Mouse (Mus musculus) frontal cortex, adult 2 months (tissue): ENCODE data around the gene Mybbp1a. TPM values are rescaled to one million over a fixed set of nuclear protein-coding genes. Genes with fewer than 3 reads are reported as not detected.

ENCODE experiments used
- DNase-seq, 2 experiments: peaks; one replicate each; pipeline ENCODE4 v3.0.0; 2022; ENCODE audit warnings: low spot score in 1 of 2; ENCODE audit errors: extremely low spot score in 1 of 2
- polyA plus RNA-seq: library from polyadenylated mRNA; depleted of rRNA; stranded (reverse); fragments of >200 nt; gene quantifications from 2 replicates; pipeline ENCODE4 v1.2.3, GENCODE M21; 2012; rRNA removed

The Mybbp1a gene
- polyA plus RNA-seq, 1 experiment: 61.4 TPM

GRCm38 (mm10) chr11:72497367-72497766 is 56.2 kb downstream of the Mybbp1a start:
- DNase-seq: no peak

- no peak for DNase-seq
Measured at GRCm38 (mm10) chr11:72500139-72500538, 59.0 kb downstream of the Mybbp1a start.

Other genes starting within 250 kb of the Mybbp1a start
- 8.0 and 8.1 TPM in 2 replicates for gene Gm43951, start 234.5 kb upstream of the Mybbp1a start, polyA plus RNA-seq
- gene 4933427D14Rik, start 233.9 kb upstream of the Mybbp1a start, polyA plus RNA-seq: 33.4 and 34.1 TPM in 2 replicates
- 64.0 and 64.6 TPM in 2 replicates for gene Txndc17, start 233.8 kb upstream of the Mybbp1a start, polyA plus RNA-seq
- gene Med31, start 225.8 kb upstream of the Mybbp1a start, polyA plus RNA-seq: 27.1 and 28.9 TPM in 2 replicates
- 12.8 and 15.5 TPM in 2 replicates for gene Slc13a5, start 174.1 kb upstream of the Mybbp1a start, polyA plus RNA-seq
- 11.4 and 12.2 TPM in 2 replicates for gene Xaf1, start 139.7 kb upstream of the Mybbp1a start, polyA plus RNA-seq
- 0.06 TPM in 1 of 2 replicates, not detected in the other for gene Fbxo39, start 126.9 kb upstream of the Mybbp1a start, polyA plus RNA-seq
- 1.9 and 2.1 TPM in 2 replicates for gene Tekt1, start 78.9 kb upstream of the Mybbp1a start, polyA plus RNA-seq
- gene Smtnl2, start 29.6 kb upstream of the Mybbp1a start, polyA plus RNA-seq: 2.8 and 3.2 TPM in 2 replicates
- 0.15 and 0.22 TPM in 2 replicates for gene Ggt6, start 5.8 kb upstream of the Mybbp1a start, polyA plus RNA-seq
- gene Spns2, start 48.5 kb downstream of the Mybbp1a start, polyA plus RNA-seq: 45.0 and 47.0 TPM in 2 replicates
- gene Spns3, start 109.2 kb downstream of the Mybbp1a start, polyA plus RNA-seq: 0.54 and 0.71 TPM in 2 replicates
- gene Ube2g1, start 165.9 kb downstream of the Mybbp1a start, polyA plus RNA-seq: 38.2 and 39.7 TPM in 2 replicates
- gene Ankfy1, start 248.7 kb downstream of the Mybbp1a start, polyA plus RNA-seq: 28.0 and 29.9 TPM in 2 replicates